Mouse (Mus musculus): Measurements from ENCODE around the gene Thap3. TPM values are rescaled to one million over a fixed set of nuclear protein-coding genes. Genes with fewer than 3 reads are reported as not detected.
A peak's percentile ranks its signal among the peaks of the same experiment; 100 is the strongest.

Gene Thap3
- total and polyA plus RNA-seq, 2 experiments from 2014 or later, result 21.1 to 42.7 TPM

- H3K36me3 ChIP-seq (ENCODE audit: insufficient read depth, low read length), result peaks cover 15% of the 10 kb centered on the region
- H3K4me2 ChIP-seq (ENCODE audit: low read depth, low read length, poor library complexity, severe bottlenecking), result no peak overlapping the region
- no peak overlapping the region for H3K27ac ChIP-seq (ENCODE audit: low read depth, low read length)
- H3K9ac ChIP-seq (replicated peaks; ENCODE audit: low read length, poor library complexity, severe bottlenecking), result no peak overlapping the region
- 57% methylated on average over 10 of the region's 10 CpGs for WGBS
- H3K4me3 ChIP-seq (ENCODE audit: low read depth, low read length), result no peak overlapping the region
- peaks cover 5% of the 10 kb centered on the region; the same call in 1 of the 2 replicates for H3K4me1 ChIP-seq (ENCODE audit: insufficient read depth, low read length)
- no peaks in the 10 kb centered on the region for H3K27me3 ChIP-seq (ENCODE audit: insufficient read depth, low read length)
- TF ChIP-seq CTCF (IDR thresholded peaks at IDR 0.05), result no peak
- no peak for ATAC-seq (ENCODE audit: low FRiP score)
- no peak for DNase-seq (ENCODE audit: low spot score)
- H3K9me3 ChIP-seq (ENCODE audit: low read length), result no peaks in the 10 kb centered on the region
Measured at GRCm38 (mm10) chr4:151985886-151986285, 2.9 kb downstream of the Thap3 start.

GRCm38 (mm10) chr4:151983560-151983959 is 5.2 kb downstream of the Thap3 start:
- Histone ChIP-seq H3K4me3 (ENCODE audit: low read depth, low read length) (no peak overlapping the region), H3K9ac (replicated peaks; ENCODE audit: low read length, poor library complexity, severe bottlenecking) (no peak overlapping the region), H3K4me1 (ENCODE audit: insufficient read depth, low read length) (peaks cover 5% of the 10 kb centered on the region; the same call in 1 of the 2 replicates), H3K27ac (ENCODE audit: low read depth, low read length) (no peak overlapping the region), H3K4me2 (ENCODE audit: low read depth, low read length, poor library complexity, severe bottlenecking) (no peak overlapping the region), H3K36me3 (ENCODE audit: insufficient read depth, low read length) (peaks cover 13% of the 10 kb centered on the region), H3K27me3 (ENCODE audit: insufficient read depth, low read length) (no peaks in the 10 kb centered on the region), H3K9me3 (ENCODE audit: low read length) (no peaks in the 10 kb centered on the region)
- WGBS, result 34% methylated on average over 8 of the region's 9 CpGs
- DNase-seq (ENCODE audit: low spot score), result peak; percentile 49
- TF ChIP-seq CTCF (IDR thresholded peaks at IDR 0.05), result no peak
- ATAC-seq (ENCODE audit: low FRiP score), result no peak

- H3K27me3 ChIP-seq (ENCODE audit: insufficient read depth, low read length), result no peaks in the 10 kb centered on the region
- H3K4me2 ChIP-seq (ENCODE audit: low read depth, low read length, poor library complexity, severe bottlenecking), result no peak overlapping the region
- DNase-seq (ENCODE audit: low spot score) (no peak), ATAC-seq (ENCODE audit: low FRiP score) (no peak)
- 64% methylated on average over 17 of the region's 17 CpGs for WGBS
- no peaks in the 10 kb centered on the region for H3K9me3 ChIP-seq (ENCODE audit: low read length)
- peaks cover 4% of the 10 kb centered on the region; the same call in 1 of the 2 replicates for H3K4me1 ChIP-seq (ENCODE audit: insufficient read depth, low read length)
- H3K27ac ChIP-seq (ENCODE audit: low read depth, low read length), result no peak overlapping the region
- no peak overlapping the region for H3K4me3 ChIP-seq (ENCODE audit: low read depth, low read length)
- H3K9ac ChIP-seq (replicated peaks; ENCODE audit: low read length, poor library complexity, severe bottlenecking), result no peak overlapping the region
- H3K36me3 ChIP-seq (ENCODE audit: insufficient read depth, low read length), result peaks cover 13% of the 10 kb centered on the region
- TF ChIP-seq CTCF (IDR thresholded peaks at IDR 0.05), result no peak
Measured at GRCm38 (mm10) chr4:151983043-151983442, 5.8 kb downstream of the Thap3 start.

GRCm38 (mm10) chr4:151981363-151981762 is 7.4 kb downstream of the Thap3 start:
- no peak overlapping the region for H3K9ac ChIP-seq (replicated peaks; ENCODE audit: low read length, poor library complexity, severe bottlenecking)
- ATAC-seq (ENCODE audit: low FRiP score) (peak; percentile 53), DNase-seq (ENCODE audit: low spot score) (peak; percentile 82)
- no peak overlapping the region for H3K4me2 ChIP-seq (ENCODE audit: low read depth, low read length, poor library complexity, severe bottlenecking)
- peak; percentile 99 for TF ChIP-seq CTCF (IDR thresholded peaks at IDR 0.05)
- no peaks in the 10 kb centered on the region for H3K9me3 ChIP-seq (ENCODE audit: low read length)
- peak overlapping the region; percentile 32; the same call in 1 of the 2 replicates for H3K27ac ChIP-seq (ENCODE audit: low read depth, low read length)
- H3K27me3 ChIP-seq (ENCODE audit: insufficient read depth, low read length), result no peaks in the 10 kb centered on the region
- H3K36me3 ChIP-seq (ENCODE audit: insufficient read depth, low read length), result peaks cover 19% of the 10 kb centered on the region
- H3K4me1 ChIP-seq (ENCODE audit: insufficient read depth, low read length), result no peaks in the 10 kb centered on the region
- 6% methylated on average over 5 of the region's 5 CpGs for WGBS
- no peak overlapping the region for H3K4me3 ChIP-seq (ENCODE audit: low read depth, low read length)

GRCm38 (mm10) chr4:151980699-151981098 is 8.1 kb downstream of the Thap3 start:
- ATAC-seq (ENCODE audit: low FRiP score) (no peak), DNase-seq (ENCODE audit: low spot score) (peak; percentile 34)
- no peaks in the 10 kb centered on the region for H3K4me1 ChIP-seq (ENCODE audit: insufficient read depth, low read length)
- 79% methylated on average over 8 of the region's 8 CpGs for WGBS
- H3K9ac ChIP-seq (replicated peaks; ENCODE audit: low read length, poor library complexity, severe bottlenecking), result no peak overlapping the region
- no peaks in the 10 kb centered on the region for H3K9me3 ChIP-seq (ENCODE audit: low read length)
- no peaks in the 10 kb centered on the region for H3K27me3 ChIP-seq (ENCODE audit: insufficient read depth, low read length)
- H3K4me2 ChIP-seq (ENCODE audit: low read depth, low read length, poor library complexity, severe bottlenecking), result no peak overlapping the region
- no peak overlapping the region for H3K27ac ChIP-seq (ENCODE audit: low read depth, low read length)
- TF ChIP-seq CTCF (IDR thresholded peaks at IDR 0.05), result peak; percentile 61
- H3K4me3 ChIP-seq (ENCODE audit: low read depth, low read length), result no peak overlapping the region
- H3K36me3 ChIP-seq (ENCODE audit: insufficient read depth, low read length), result peaks cover 19% of the 10 kb centered on the region

GRCm38 (mm10) chr4:151977748-151978147 is 11.0 kb downstream of the Thap3 start:
- H3K9ac ChIP-seq (replicated peaks; ENCODE audit: low read length, poor library complexity, severe bottlenecking), result no peak overlapping the region
- 0 out of 2 replicates have a peak overlapping the region, but pooled peaks have one; percentile 52 for H3K27ac ChIP-seq (ENCODE audit: low read depth, low read length)
- ATAC-seq (ENCODE audit: low FRiP score) (peak; percentile 28; the same call in 1 of the 2 replicates), DNase-seq (ENCODE audit: low spot score) (peak; percentile 86)
- no peak overlapping the region for H3K4me3 ChIP-seq (ENCODE audit: low read depth, low read length)
- no peaks in the 10 kb centered on the region for H3K4me1 ChIP-seq (ENCODE audit: insufficient read depth, low read length)
- TF ChIP-seq CTCF (IDR thresholded peaks at IDR 0.05), result peak; percentile 94
- WGBS, result 35% methylated on average over 10 of the region's 10 CpGs
- no peak overlapping the region for H3K4me2 ChIP-seq (ENCODE audit: low read depth, low read length, poor library complexity, severe bottlenecking)
- no peaks in the 10 kb centered on the region for H3K9me3 ChIP-seq (ENCODE audit: low read length)
- no peaks in the 10 kb centered on the region for H3K27me3 ChIP-seq (ENCODE audit: insufficient read depth, low read length)
- H3K36me3 ChIP-seq (ENCODE audit: insufficient read depth, low read length), result peaks cover 30% of the 10 kb centered on the region

Measured in midbrain, postnatal 0 days (tissue).